Mouse (Mus musculus) heart, embryonic 12.5 days (tissue): Measurements from ENCODE around the gene Chmp4b. TPM values are rescaled to one million over a fixed set of nuclear protein-coding genes. Genes with fewer than 3 reads are reported as not detected.

ENCODE experiments used
- ATAC-seq: fragments of 200-750 bp; cut with Nextera tagmentation; 2 replicates; pipeline ENCODE4 v1.8.0; 2017; ENCODE audit warnings: moderate TSS enrichment, moderate library complexity; ENCODE audit not compliant: insufficient number of reproducible peaks, low FRiP score
- H3K27ac ChIP-seq: fragments of 300-500 bp; sonication (generic); 2 replicates; pipeline ENCODE4 v1.5.1; 2016; ENCODE audit warnings: mild to moderate bottlenecking, moderate library complexity; ENCODE audit not compliant: poor library complexity, severe bottlenecking
- H3K27me3 ChIP-seq: fragments of 300-500 bp; sonication (generic); replicated peaks from 2 replicates; pipeline ENCODE4 v1.6.1; 2016; ENCODE audit warnings: mild to moderate bottlenecking, moderate library complexity
- H3K36me3 ChIP-seq: fragments of 300-500 bp; sonication (generic); 2 replicates; pipeline ENCODE4 v1.6.1; 2016; ENCODE audit warnings: mild to moderate bottlenecking, moderate library complexity
- H3K4me1 ChIP-seq: fragments of 300-500 bp; sonication (generic); replicated peaks from 2 replicates; pipeline ENCODE4 v1.6.1; 2016; ENCODE audit warnings: mild to moderate bottlenecking
- H3K4me2 ChIP-seq: fragments of 300-500 bp; sonication (generic); 2 replicates; pipeline ENCODE4 v1.6.1; 2016; ENCODE audit warnings: mild to moderate bottlenecking, moderate library complexity
- H3K4me3 ChIP-seq: fragments of 300-500 bp; sonication (generic); 2 replicates; pipeline ENCODE4 v1.5.1; 2016; ENCODE audit warnings: mild to moderate bottlenecking
- H3K9ac ChIP-seq: fragments of 300-500 bp; sonication (generic); 2 replicates; pipeline ENCODE4 v1.6.1; 2016; ENCODE audit warnings: mild to moderate bottlenecking, moderate library complexity
- H3K9me3 ChIP-seq: fragments of 300-500 bp; sonication (generic); replicated peaks from 2 replicates; pipeline ENCODE4 v1.6.1; 2016; ENCODE audit warnings: mild to moderate bottlenecking, moderate library complexity
- WGBS: fragments of 180-500 bp; shearing (Covaris S2); methylation state at CpG from one replicate; pipeline ENCODE4 v1.1.7; 2016; 5-methylcytosine and 5-hydroxymethylcytosine counted together
- polyA plus RNA-seq: library from polyadenylated mRNA; unstranded; fragments of >200 nt; fragmentation: Nextera tagmentation; extraction: Ambion mirVana; gene quantifications from 2 replicates; pipeline ENCODE4 v1.2.1, GENCODE M21; 2016

Chmp4b gene
- polyA plus RNA-seq, 1 experiment from 2014 or later: 24.4 TPM

- H3K9ac ChIP-seq: no peak overlapping the region
- ATAC-seq: no peak
- H3K4me1 ChIP-seq: peaks cover 28% of the 10 kb centered on the region
- no peaks in the 10 kb centered on the region for H3K9me3 ChIP-seq
- H3K4me2 ChIP-seq: no peak overlapping the region
- H3K27me3 ChIP-seq: no peaks in the 10 kb centered on the region
- H3K4me3 ChIP-seq: no peak overlapping the region
- WGBS: 59% methylated on average over 7 of the region's 7 CpGs
- peaks cover 18% of the 10 kb centered on the region for H3K36me3 ChIP-seq
- H3K27ac ChIP-seq: no peak overlapping the region
Measured at GRCm38 (mm10) chr2:154668680-154669079, 17.2 kb downstream of the Chmp4b start.

GRCm38 (mm10) chr2:154670106-154670505 is 18.6 kb downstream of the Chmp4b start:
- H3K4me2 ChIP-seq: no peak overlapping the region
- no peaks in the 10 kb centered on the region for H3K27me3 ChIP-seq
- no peak overlapping the region for H3K27ac ChIP-seq
- H3K36me3 ChIP-seq: peaks cover 14% of the 10 kb centered on the region; the same call in 1 of the 2 replicates
- no peak overlapping the region for H3K4me3 ChIP-seq
- H3K9ac ChIP-seq: no peak overlapping the region
- ATAC-seq: no peak
- peaks cover 40% of the 10 kb centered on the region for H3K4me1 ChIP-seq
- no peaks in the 10 kb centered on the region for H3K9me3 ChIP-seq
- 76% methylated on average over 4 of the region's 4 CpGs for WGBS

GRCm38 (mm10) chr2:154670741-154671140 is 19.2 kb downstream of the Chmp4b start:
- no peak overlapping the region for H3K9ac ChIP-seq
- no peak overlapping the region for H3K4me3 ChIP-seq
- H3K4me1 ChIP-seq: peaks cover 44% of the 10 kb centered on the region
- no peak for ATAC-seq
- H3K36me3 ChIP-seq: peaks cover 13% of the 10 kb centered on the region
- H3K4me2 ChIP-seq: no peak overlapping the region
- no peaks in the 10 kb centered on the region for H3K27me3 ChIP-seq
- no peak overlapping the region; the same call in 1 of the 2 replicates for H3K27ac ChIP-seq
- 76% methylated on average over 4 of the region's 4 CpGs for WGBS
- no peaks in the 10 kb centered on the region for H3K9me3 ChIP-seq

- peak overlapping the region; percentile 10; the same call in 1 of the 2 replicates for H3K4me2 ChIP-seq
- H3K36me3 ChIP-seq: peaks cover 10% of the 10 kb centered on the region
- H3K4me1 ChIP-seq: peaks cover 59% of the 10 kb centered on the region
- H3K27ac ChIP-seq: peak overlapping the region; percentile 69
- WGBS: 63% methylated on average over 4 of the region's 4 CpGs
- no peaks in the 10 kb centered on the region for H3K9me3 ChIP-seq
- no peak overlapping the region for H3K4me3 ChIP-seq
- peak overlapping the region; percentile 43; the same call in 1 of the 2 replicates for H3K9ac ChIP-seq
- H3K27me3 ChIP-seq: no peaks in the 10 kb centered on the region
- ATAC-seq: no peak
Measured at GRCm38 (mm10) chr2:154674008-154674407, 22.5 kb downstream of the Chmp4b start.

- H3K9ac ChIP-seq: peak overlapping the region; percentile 55
- H3K4me3 ChIP-seq: peak overlapping the region; percentile 30
- H3K27ac ChIP-seq: peak overlapping the region; percentile 97
- WGBS: 48% methylated on average over 19 of the region's 19 CpGs
- peak overlapping the region; percentile 64 for H3K4me2 ChIP-seq
- H3K4me1 ChIP-seq: peaks cover 62% of the 10 kb centered on the region
- H3K27me3 ChIP-seq: no peaks in the 10 kb centered on the region
- peaks cover 12% of the 10 kb centered on the region for H3K36me3 ChIP-seq
- peak; percentile 86 for ATAC-seq
- H3K9me3 ChIP-seq: no peaks in the 10 kb centered on the region
Measured at GRCm38 (mm10) chr2:154676653-154677609, 25.4 kb downstream of the Chmp4b start.

- H3K4me1 ChIP-seq: peaks cover 63% of the 10 kb centered on the region
- 6% methylated on average over 10 of the region's 10 CpGs for WGBS
- peak overlapping the region; percentile 30 for H3K4me3 ChIP-seq
- peak; percentile 74; the same call in 1 of the 2 replicates for ATAC-seq
- H3K36me3 ChIP-seq: peaks cover 10% of the 10 kb centered on the region
- H3K27ac ChIP-seq: peak overlapping the region; percentile 97
- peak overlapping the region; percentile 55 for H3K9ac ChIP-seq
- no peaks in the 10 kb centered on the region for H3K9me3 ChIP-seq
- H3K27me3 ChIP-seq: no peaks in the 10 kb centered on the region
- H3K4me2 ChIP-seq: peak overlapping the region; percentile 64
Measured at GRCm38 (mm10) chr2:154677651-154678139, 26.2 kb downstream of the Chmp4b start.

- Histone ChIP-seq H3K4me2 (no peak overlapping the region), H3K27me3 (no peaks in the 10 kb centered on the region), H3K4me3 (no peak overlapping the region), H3K36me3 (peaks cover 6% of the 10 kb centered on the region), H3K9ac (no peak overlapping the region), H3K27ac (no peak overlapping the region), H3K4me1 (peaks cover 58% of the 10 kb centered on the region), H3K9me3 (no peaks in the 10 kb centered on the region)
- no peak for ATAC-seq
- 74% methylated on average over 3 of the region's 3 CpGs for WGBS
Measured at GRCm38 (mm10) chr2:154678995-154679394, 27.5 kb downstream of the Chmp4b start.

- H3K27ac ChIP-seq: no peak overlapping the region
- no peaks in the 10 kb centered on the region for H3K9me3 ChIP-seq
- H3K36me3 ChIP-seq: peaks cover 17% of the 10 kb centered on the region
- ATAC-seq: no peak
- 53% methylated on average over 2 of the region's 2 CpGs for WGBS
- H3K9ac ChIP-seq: no peak overlapping the region
- H3K4me3 ChIP-seq: no peak overlapping the region
- H3K27me3 ChIP-seq: no peaks in the 10 kb centered on the region
- H3K4me1 ChIP-seq: peaks cover 49% of the 10 kb centered on the region
- no peak overlapping the region for H3K4me2 ChIP-seq
Measured at GRCm38 (mm10) chr2:154680337-154680736, 28.8 kb downstream of the Chmp4b start.

- peaks cover 45% of the 10 kb centered on the region for H3K4me1 ChIP-seq
- 91% methylated on average over 6 of the region's 6 CpGs for WGBS
- ATAC-seq: no peak
Measured at GRCm38 (mm10) chr2:154680941-154681340, 29.4 kb downstream of the Chmp4b start.

GRCm38 (mm10) chr2:154682712-154683111 is 31.2 kb downstream of the Chmp4b start:
- H3K4me3 ChIP-seq: no peak overlapping the region
- H3K27me3 ChIP-seq: no peaks in the 10 kb centered on the region
- no peak overlapping the region for H3K9ac ChIP-seq
- H3K4me1 ChIP-seq: peaks cover 46% of the 10 kb centered on the region
- H3K27ac ChIP-seq: no peak overlapping the region
- H3K4me2 ChIP-seq: no peak overlapping the region
- WGBS: 73% methylated on average over 1 of the region's 1 CpGs
- H3K9me3 ChIP-seq: no peaks in the 10 kb centered on the region
- ATAC-seq: no peak
- H3K36me3 ChIP-seq: peaks cover 14% of the 10 kb centered on the region

More at GRCm38 (mm10) chr2:154680941-154681340, 29.4 kb downstream of the Chmp4b start:
- H3K4me3 ChIP-seq: no peak overlapping the region
- no peaks in the 10 kb centered on the region for H3K27me3 ChIP-seq
- H3K36me3 ChIP-seq: peaks cover 14% of the 10 kb centered on the region
- H3K27ac ChIP-seq: no peak overlapping the region
- H3K9ac ChIP-seq: no peak overlapping the region
- H3K9me3 ChIP-seq: no peaks in the 10 kb centered on the region
- H3K4me2 ChIP-seq: no peak overlapping the region

GRCm38 (mm10) chr2:154684901-154685470 is 33.5 kb downstream of the Chmp4b start:
- H3K27me3 ChIP-seq: no peaks in the 10 kb centered on the region
- no peak overlapping the region for H3K9ac ChIP-seq
- peaks cover 34% of the 10 kb centered on the region for H3K4me1 ChIP-seq
- H3K4me3 ChIP-seq: no peak overlapping the region
- 93% methylated on average over 7 of the region's 7 CpGs for WGBS
- ATAC-seq: no peak
- H3K36me3 ChIP-seq: peaks cover 18% of the 10 kb centered on the region
- H3K27ac ChIP-seq: no peak overlapping the region
- no peak overlapping the region for H3K4me2 ChIP-seq
- H3K9me3 ChIP-seq: no peaks in the 10 kb centered on the region
